Mouse (Mus musculus) telencephalon, adult 2 months (tissue): ENCODE measurements around the gene Hsd17b13.

Source experiments
- DNase-seq: peaks from one replicate; pipeline ENCODE4 v3.0.0-alpha.2; 2011; ENCODE audit warnings: low read depth, low spot score

Hsd17b13 gene

GRCm38 (mm10) chr5:103923755-103924154 is 53.5 kb downstream of the Hsd17b13 start:
- DNase-seq = no peak

- DNase-seq = no peak
These were observed 54.1 kb downstream of the Hsd17b13 start for GRCm38 (mm10) chr5:103923101-103923500.

- no peak for DNase-seq
These were observed 54.8 kb downstream of the Hsd17b13 start for GRCm38 (mm10) chr5:103922436-103922835.

GRCm38 (mm10) chr5:103919497-103919896 is 57.7 kb downstream of the Hsd17b13 start:
- DNase-seq = no peak

GRCm38 (mm10) chr5:103918233-103918632 is 59.0 kb downstream of the Hsd17b13 start:
- DNase-seq = no peak

GRCm38 (mm10) chr5:103917357-103917895 is 59.8 kb downstream of the Hsd17b13 start:
- no peak for DNase-seq

- DNase-seq = no peak
These were observed 60.4 kb downstream of the Hsd17b13 start for GRCm38 (mm10) chr5:103916595-103917356.

- DNase-seq = no peak
These were observed 62.6 kb downstream of the Hsd17b13 start for GRCm38 (mm10) chr5:103914335-103915226.

- DNase-seq = no peak
These were observed 64.1 kb downstream of the Hsd17b13 start for GRCm38 (mm10) chr5:103913150-103913549.

GRCm38 (mm10) chr5:103911555-103911954 is 65.7 kb downstream of the Hsd17b13 start:
- no peak for DNase-seq

GRCm38 (mm10) chr5:103910748-103911409 is 66.3 kb downstream of the Hsd17b13 start, which contains the start of gene Klhl8:
TSS of gene Klhl8 (minus strand) at chr5:103911259.
- peak; percentile 70 for DNase-seq

GRCm38 (mm10) chr5:103910156-103910555 is 67.1 kb downstream of the Hsd17b13 start:
- no peak for DNase-seq

GRCm38 (mm10) chr5:103909466-103909865 is 67.7 kb downstream of the Hsd17b13 start:
- DNase-seq = no peak

GRCm38 (mm10) chr5:103908851-103909250 is 68.4 kb downstream of the Hsd17b13 start:
- no peak for DNase-seq

GRCm38 (mm10) chr5:103907844-103908243 is 69.4 kb downstream of the Hsd17b13 start:
- peak; percentile 47 for DNase-seq

GRCm38 (mm10) chr5:103906173-103906572 is 71.0 kb downstream of the Hsd17b13 start:
- no peak for DNase-seq
